Mouse (Mus musculus) thymus, postnatal 25 days (tissue): ENCODE results near the gene Ikzf4.

Experiments used
- DNase-seq: peaks from one replicate; pipeline ENCODE4 v3.0.0; 2022

Gene Ikzf4

GRCm38 (mm10) chr10:128645111-128646011 is at the start of gene Ikzf4:
Ikzf4 (minus strand) TSS chr10:128645991.
- DNase-seq: peak; percentile 57

GRCm38 (mm10) chr10:128695411-128695991 is 49.7 kb upstream of the Ikzf4 start:
- no peak for DNase-seq

- peak; percentile 37 for DNase-seq
These were observed 28.7 kb upstream of the Ikzf4 start for GRCm38 (mm10) chr10:128674469-128675008.

- peak; percentile 89 for DNase-seq
These were observed 28.1 kb upstream of the Ikzf4 start, which contains the start of gene Suox for GRCm38 (mm10) chr10:128673763-128674468. Suox (minus strand) TSS chr10:128674073.

GRCm38 (mm10) chr10:128671148-128671547 is 25.4 kb upstream of the Ikzf4 start:
- no peak for DNase-seq

- DNase-seq: peak; percentile 68
These were observed 23.2 kb upstream of the Ikzf4 start for GRCm38 (mm10) chr10:128668790-128669672.

GRCm38 (mm10) chr10:128665806-128666205 is 20.0 kb upstream of the Ikzf4 start:
- no peak for DNase-seq

GRCm38 (mm10) chr10:128665307-128665706 is 19.5 kb upstream of the Ikzf4 start:
- no peak for DNase-seq

GRCm38 (mm10) chr10:128664808-128665207 is 19.0 kb upstream of the Ikzf4 start:
- DNase-seq: no peak

GRCm38 (mm10) chr10:128663441-128664220 is 17.8 kb upstream of the Ikzf4 start:
- DNase-seq: no peak

- no peak for DNase-seq
These were observed 16.7 kb upstream of the Ikzf4 start for GRCm38 (mm10) chr10:128662465-128662864.

- no peak for DNase-seq
These were observed 13.7 kb upstream of the Ikzf4 start for GRCm38 (mm10) chr10:128659490-128659889.

GRCm38 (mm10) chr10:128657844-128658243 is 12.1 kb upstream of the Ikzf4 start:
- DNase-seq: no peak

GRCm38 (mm10) chr10:128656731-128657130 is 10.9 kb upstream of the Ikzf4 start:
- no peak for DNase-seq

GRCm38 (mm10) chr10:128655254-128655653 is 9.5 kb upstream of the Ikzf4 start:
- no peak for DNase-seq

GRCm38 (mm10) chr10:128653866-128654265 is 8.1 kb upstream of the Ikzf4 start:
- DNase-seq: no peak

GRCm38 (mm10) chr10:128646139-128647089 is 623 bp upstream of the Ikzf4 start:
- DNase-seq: peak; percentile 37

- DNase-seq: no peak
These were observed 3.0 kb downstream of the Ikzf4 start for GRCm38 (mm10) chr10:128642749-128643148.

- DNase-seq: no peak
These were observed 3.9 kb downstream of the Ikzf4 start for GRCm38 (mm10) chr10:128641871-128642270.

GRCm38 (mm10) chr10:128640891-128641290 is 4.9 kb downstream of the Ikzf4 start:
- DNase-seq: no peak
